Mouse (Mus musculus) embryonic fibroblast, embryonic 13.5 days (primary cell): Measurements from ENCODE around the gene Cul3.

Experiments used
- CTCF ChIP-seq: IDR thresholded peaks from 2 replicates; pipeline ENCODE4 v1.5.1; 2011; ENCODE audit warnings: mild to moderate bottlenecking, control low read depth, low read length, moderate library complexity, borderline replicate concordance; ENCODE audit not compliant: insufficient read depth
- POLR2A ChIP-seq: IDR thresholded peaks from 2 replicates; pipeline ENCODE4 v1.6.1; 2011; ENCODE audit warnings: low read depth, mild to moderate bottlenecking, control low read depth, low read length, moderate library complexity

DNA sequence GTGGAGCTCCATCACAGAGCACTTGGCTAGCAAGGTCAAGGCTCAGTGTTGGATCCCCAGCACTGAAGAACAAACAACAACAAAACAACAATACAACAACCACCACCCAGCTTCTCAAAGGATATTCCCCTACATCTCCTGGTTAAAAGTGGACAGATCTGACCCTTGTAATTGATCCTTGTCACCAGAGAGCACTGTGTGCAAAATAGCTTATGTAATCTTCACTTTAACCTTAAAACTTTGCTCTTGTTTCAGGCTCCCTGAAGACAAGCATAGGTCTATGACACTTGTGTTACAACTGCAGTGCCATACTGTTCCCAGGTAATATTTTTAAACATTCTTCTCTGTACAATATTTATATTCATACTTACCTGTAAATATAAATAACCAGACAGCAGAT, 93.1 kb downstream of the Cul3 start:
- TF ChIP-seq CTCF (no peak), POLR2A (no peak)
